Mouse (Mus musculus) induced T-regulatory cell, adult 2 months (primary cell): ENCODE results near the gene Slc12a4.
"Not testable (repeated sequence)": the region's sequence is repeated elsewhere in the genome, so short reads cannot be mapped to it uniquely, and the experiment has no call there.

Source experiments
- DNase-seq: peaks from one replicate; pipeline ENCODE4 v3.0.0-alpha.2; 2012; ENCODE audit warnings: low read depth

Gene Slc12a4

GRCm38 (mm10) chr8:105965905-105966341, at the start of gene Slc12a4:
Gene Slc12a4 (minus strand): TSS chr8:105966097.
- DNase-seq: peak; percentile 82

GRCm38 (mm10) chr8:106012203-106012602, 46.3 kb upstream of the Slc12a4 start:
- not testable (repeated sequence) for DNase-seq

- DNase-seq: no peak
Observed at GRCm38 (mm10) chr8:106011643-106011986, 45.7 kb upstream of the Slc12a4 start, which contains the start of gene Ddx28. Gene Ddx28 (minus strand): TSS chr8:106011882.

- DNase-seq: peak; percentile 94
Observed at GRCm38 (mm10) chr8:106010748-106011642, 45.1 kb upstream of the Slc12a4 start.

GRCm38 (mm10) chr8:106007891-106008290, 42.0 kb upstream of the Slc12a4 start:
- peak; percentile 53 for DNase-seq

- peak; percentile 88 for DNase-seq
Observed at GRCm38 (mm10) chr8:106007135-106007534, 41.2 kb upstream of the Slc12a4 start.

- no peak for DNase-seq
Observed at GRCm38 (mm10) chr8:106006413-106006812, 40.5 kb upstream of the Slc12a4 start.

GRCm38 (mm10) chr8:106005875-106006274, 40.0 kb upstream of the Slc12a4 start, which contains the start of gene Dpep2nb:
Gene Dpep2nb (minus strand): TSS chr8:106005975.
- no peak for DNase-seq

GRCm38 (mm10) chr8:106004538-106005207, 38.8 kb upstream of the Slc12a4 start:
- no peak for DNase-seq

- DNase-seq: no peak
Observed at GRCm38 (mm10) chr8:106001908-106002307, 36.0 kb upstream of the Slc12a4 start.

- DNase-seq: no peak
Observed at GRCm38 (mm10) chr8:105998971-105999370, 33.1 kb upstream of the Slc12a4 start.

GRCm38 (mm10) chr8:105996359-105996758, 30.5 kb upstream of the Slc12a4 start:
- DNase-seq: no peak

GRCm38 (mm10) chr8:105993226-105993625, 27.3 kb upstream of the Slc12a4 start:
- no peak for DNase-seq

- DNase-seq: peak; percentile 85
Observed at GRCm38 (mm10) chr8:105992499-105992898, 26.6 kb upstream of the Slc12a4 start.

GRCm38 (mm10) chr8:105991546-105991945, 25.6 kb upstream of the Slc12a4 start:
- no peak for DNase-seq

- DNase-seq: peak; percentile 95
Observed at GRCm38 (mm10) chr8:105990856-105991387, 25.0 kb upstream of the Slc12a4 start, which contains the start of gene Dus2. Gene Dus2 (plus strand): TSS chr8:105991337.

- DNase-seq: no peak
Observed at GRCm38 (mm10) chr8:105988546-105988945, 22.6 kb upstream of the Slc12a4 start.

GRCm38 (mm10) chr8:105983406-105983805, 17.5 kb upstream of the Slc12a4 start:
- DNase-seq: not testable (repeated sequence)

- DNase-seq: no peak
Observed at GRCm38 (mm10) chr8:105981146-105981545, 15.2 kb upstream of the Slc12a4 start.

GRCm38 (mm10) chr8:105979325-105979724, 13.4 kb upstream of the Slc12a4 start, which contains the start of gene Dpep3:
Gene Dpep3 (minus strand): TSS chr8:105979429.
- no peak for DNase-seq

- DNase-seq: no peak
Observed at GRCm38 (mm10) chr8:105975363-105975762, 9.5 kb upstream of the Slc12a4 start.

GRCm38 (mm10) chr8:105971019-105971720, 5.3 kb upstream of the Slc12a4 start:
- no peak for DNase-seq
